Mouse (Mus musculus) sigmoid colon, adult 10 weeks (tissue): ENCODE measurements around the gene Vwa3a. TPM values are rescaled to one million over a fixed set of nuclear protein-coding genes. Genes with fewer than 3 reads are reported as not detected.

ENCODE experiments used
- polyA plus RNA-seq: library from polyadenylated mRNA; stranded (reverse); fragments of 350-450 nt; fragmentation: Illumina TruSeq; extraction: RNeasy Lipid Tissue Mini Kit (QIAGEN cat#74804); gene quantifications from one replicate; pipeline ENCODE4 v1.2.3, GENCODE M21; 2014; ENCODE audit warnings: low read depth, low replicate concordance

Vwa3a gene
- 0.13 TPM for polyA plus RNA-seq

DNA sequence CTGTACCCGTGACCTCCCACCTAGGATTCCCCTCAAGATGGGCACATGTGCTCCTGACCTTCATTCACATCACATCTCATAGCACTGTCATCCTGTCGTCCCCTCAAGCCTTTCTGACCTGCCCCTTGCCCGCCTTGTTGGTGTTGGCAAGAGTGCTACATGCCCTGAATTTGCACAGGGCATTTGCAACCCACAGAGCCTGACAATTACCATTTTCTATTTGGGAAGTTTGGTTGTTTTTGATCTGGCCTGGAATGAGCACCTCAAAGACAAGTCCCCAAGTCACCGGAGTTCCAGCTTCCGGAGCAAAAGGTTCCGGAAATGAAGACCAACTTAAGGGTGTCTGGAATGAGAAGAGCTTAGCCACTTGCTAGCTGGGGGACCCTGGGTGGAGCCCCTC, at the start of gene Vwa3a:
TSS of gene Vwa3a (plus strand) at position 301 of the 400 bp plus-strand sequence.

DNA sequence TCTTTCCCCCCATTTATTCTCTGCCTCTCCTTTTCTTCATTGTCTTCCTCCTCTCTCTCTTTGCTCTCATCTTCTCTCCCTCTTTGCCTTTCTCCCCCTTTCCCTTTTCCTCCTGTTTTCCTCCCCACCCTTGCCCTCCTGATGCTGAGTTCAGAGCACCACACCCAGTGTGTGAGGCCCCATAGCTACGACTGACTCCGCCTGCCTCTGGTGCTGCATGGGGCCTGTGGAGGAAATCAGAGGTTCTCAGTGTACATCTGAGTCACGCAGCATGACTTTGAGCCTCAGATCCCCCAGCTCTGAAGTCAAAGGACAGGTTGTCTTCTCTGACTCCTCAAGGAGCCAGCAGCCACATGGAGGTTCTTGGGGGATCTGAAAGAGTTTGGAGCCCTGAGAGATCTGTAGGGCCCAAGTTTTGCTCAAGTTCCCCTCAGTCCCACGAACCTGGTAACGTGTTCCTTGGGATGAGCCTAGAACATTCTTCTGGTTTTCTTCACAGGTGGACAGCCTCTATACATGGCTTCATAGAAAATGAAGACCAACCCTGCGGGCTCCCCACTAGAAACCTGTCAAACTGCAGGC, 72.8 kb downstream of the Vwa3a start, which contains the start of gene Gm5737:
TSS of gene Gm5737 (plus strand) at position 532 of the 582 bp plus-strand sequence.

DNA sequence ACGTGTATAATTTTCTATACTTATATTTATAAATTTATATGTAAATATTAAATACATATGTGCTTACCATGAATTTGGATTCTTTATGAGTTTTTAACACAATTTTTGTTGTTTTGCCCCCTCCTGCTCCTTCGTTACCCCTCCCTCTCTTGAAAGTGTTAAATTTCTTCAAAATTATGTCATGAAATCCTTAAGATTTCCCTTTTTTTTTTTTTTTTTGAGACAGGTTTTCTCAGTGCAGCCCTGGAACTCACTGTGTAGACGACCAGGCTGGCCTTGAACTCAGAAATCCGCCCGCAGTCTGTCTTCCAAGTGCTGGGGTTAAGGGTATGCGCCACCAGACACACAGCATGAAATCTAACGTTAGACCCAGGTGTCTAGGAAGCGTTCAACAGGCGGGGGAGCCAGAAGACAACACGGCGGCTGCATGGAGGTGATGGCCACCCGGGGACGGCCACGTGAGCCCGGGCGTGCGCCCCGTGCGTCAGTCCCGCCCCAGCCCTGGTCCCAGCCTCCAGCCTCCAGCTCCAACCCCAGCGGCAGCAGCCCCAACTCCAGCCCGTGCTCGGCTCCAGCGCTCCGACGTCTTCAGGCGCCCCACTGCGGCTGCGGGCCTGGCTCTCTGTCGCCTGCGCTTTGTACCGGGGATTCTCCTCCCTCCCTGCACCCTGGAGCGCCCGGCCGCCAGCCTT, 103.4 kb downstream of the Vwa3a start, which contains the start of gene Eef2k:
TSS of gene Eef2k (plus strand) at position 487 of the 692 bp plus-strand sequence.

Other genes starting within 250 kb of the Vwa3a start
- 690 TPM for gene Uqcrc2, start 104.1 kb upstream of the Vwa3a start, polyA plus RNA-seq
- not detected for gene Pdzd9, start 69.0 kb upstream of the Vwa3a start, polyA plus RNA-seq
- gene Mosmo, start 61.7 kb upstream of the Vwa3a start, polyA plus RNA-seq, result 36.7 TPM
- not detected for gene Gm5737, start 73.0 kb downstream of the Vwa3a start, polyA plus RNA-seq
- gene Eef2k, start 103.5 kb downstream of the Vwa3a start, polyA plus RNA-seq, result 18.6 TPM
- 10.9 TPM for gene Polr3e, start 178.4 kb downstream of the Vwa3a start, polyA plus RNA-seq
- gene Cdr2, start 243.0 kb downstream of the Vwa3a start, polyA plus RNA-seq, result 12.8 TPM
- gene Mfsd13b, start 243.2 kb downstream of the Vwa3a start, polyA plus RNA-seq, result 0.41 TPM